Mouse (Mus musculus) midbrain, embryonic 12.5 days (tissue): ENCODE results near the gene Myo6. TPM values are rescaled to one million over a fixed set of nuclear protein-coding genes. Genes with fewer than 3 reads are reported as not detected.
A peak's percentile ranks its signal among the peaks of the same experiment; 100 is the strongest.

ENCODE experiments used
- ATAC-seq: fragments of 200-750 bp; cut with Nextera tagmentation; 2 replicates; pipeline ENCODE4 v1.8.0; 2017; ENCODE audit warnings: low read depth, moderate TSS enrichment, moderate library complexity; ENCODE audit not compliant: low FRiP score
- H3K27ac ChIP-seq: fragments of 300-500 bp; sonication (generic); replicated peaks from 2 replicates; pipeline ENCODE4 v1.5.1; 2016; ENCODE audit warnings: mild to moderate bottlenecking
- H3K27me3 ChIP-seq: fragments of 300-500 bp; sonication (generic); 2 replicates; pipeline ENCODE4 v1.6.1; 2016; ENCODE audit warnings: mild to moderate bottlenecking
- H3K36me3 ChIP-seq: fragments of 300-500 bp; sonication (generic); 2 replicates; pipeline ENCODE4 v1.6.1; 2016
- H3K4me1 ChIP-seq: fragments of 300-500 bp; sonication (generic); 2 replicates; pipeline ENCODE4 v1.6.1; 2016
- H3K4me2 ChIP-seq: fragments of 300-500 bp; sonication (generic); replicated peaks from 2 replicates; pipeline ENCODE4 v1.6.1; 2016; ENCODE audit warnings: mild to moderate bottlenecking, moderate library complexity
- H3K4me3 ChIP-seq: fragments of 300-500 bp; sonication (generic); 2 replicates; pipeline ENCODE4 v1.5.1; 2016; ENCODE audit warnings: mild to moderate bottlenecking
- H3K9ac ChIP-seq: fragments of 300-500 bp; sonication (generic); replicated peaks from 2 replicates; pipeline ENCODE4 v1.6.1; 2016; ENCODE audit warnings: mild to moderate bottlenecking, moderate library complexity
- H3K9me3 ChIP-seq: fragments of 300-500 bp; sonication (generic); 2 replicates; pipeline ENCODE4 v1.6.1; 2016; ENCODE audit warnings: mild to moderate bottlenecking
- whole genome bisulfite sequencing: fragments of 180-500 bp; shearing (Covaris S2); methylation state at CpG from one replicate; pipeline ENCODE4 v1.1.7; 2016; 5-methylcytosine and 5-hydroxymethylcytosine counted together
- polyA plus RNA-seq: library from polyadenylated mRNA; unstranded; fragments of >200 nt; fragmentation: Nextera tagmentation; extraction: Ambion mirVana; gene quantifications from 2 replicates; pipeline ENCODE4 v1.2.1, GENCODE M21; 2016

The Myo6 gene
- polyA plus RNA-seq = 11.8 and 15.1 TPM in 2 replicates

GRCm38 (mm10) chr9:80164611-80165474, at the start of gene Myo6:
Myo6 (plus strand) TSS chr9:80165031.
- Histone ChIP-seq H3K9me3 (no peaks in the 10 kb centered on the region), H3K4me1 (peaks cover 8% of the 10 kb centered on the region; the same call in 1 of the 2 replicates), H3K9ac (peak within 1 kb of the TSS; percentile 76), H3K27me3 (0 out of 2 replicates have a peak, but pooled peaks cover 3% of the 10 kb centered on the region), H3K27ac (peak within 1 kb of the TSS; percentile 64), H3K4me2 (peak within 1 kb of the TSS; percentile 61), H3K36me3 (no peaks in the 10 kb centered on the region), H3K4me3 (peak within 1 kb of the TSS; percentile 66)
- peak; percentile 97 for ATAC-seq
- WGBS = under 1% methylated on average over 69 of the region's 69 CpGs

- Histone ChIP-seq H3K4me1 (no peaks in the 10 kb centered on the region), H3K36me3 (peaks cover 45% of the 10 kb centered on the region), H3K9ac (no peak overlapping the region), H3K27me3 (no peaks in the 10 kb centered on the region), H3K9me3 (no peaks in the 10 kb centered on the region), H3K4me3 (no peak overlapping the region), H3K4me2 (no peak overlapping the region), H3K27ac (no peak overlapping the region)
- ATAC-seq = no peak
- WGBS = 81% methylated on average over 10 of the region's 10 CpGs
These were observed 18.7 kb upstream of the Myo6 start for GRCm38 (mm10) chr9:80145992-80146587.

- Histone ChIP-seq H3K36me3 (peaks cover 29% of the 10 kb centered on the region), H3K27ac (no peak overlapping the region), H3K4me1 (no peaks in the 10 kb centered on the region), H3K4me3 (no peak overlapping the region), H3K4me2 (no peak overlapping the region), H3K9ac (no peak overlapping the region), H3K27me3 (no peaks in the 10 kb centered on the region), H3K9me3 (no peaks in the 10 kb centered on the region)
- WGBS = 88% methylated on average over 5 of the region's 5 CpGs
- no peak for ATAC-seq
These were observed 15.2 kb upstream of the Myo6 start for GRCm38 (mm10) chr9:80149594-80149993.

GRCm38 (mm10) chr9:80155277-80155676, 9.6 kb upstream of the Myo6 start:
- WGBS = 36% methylated on average over 5 of the region's 5 CpGs
- no peak overlapping the region for H3K27ac ChIP-seq
- H3K4me1 ChIP-seq = no peaks in the 10 kb centered on the region
- H3K9me3 ChIP-seq = no peaks in the 10 kb centered on the region
- no peak overlapping the region for H3K4me2 ChIP-seq
- H3K4me3 ChIP-seq = no peak overlapping the region
- H3K36me3 ChIP-seq = peaks cover 14% of the 10 kb centered on the region
- no peak overlapping the region for H3K9ac ChIP-seq
- H3K27me3 ChIP-seq = no peaks in the 10 kb centered on the region
- ATAC-seq = peak; percentile 90

- no peaks in the 10 kb centered on the region for H3K9me3 ChIP-seq
- peaks cover 12% of the 10 kb centered on the region for H3K36me3 ChIP-seq
- 91% methylated on average over 5 of the region's 5 CpGs for WGBS
- H3K27ac ChIP-seq = no peak overlapping the region
- H3K4me1 ChIP-seq = peaks cover 5% of the 10 kb centered on the region; the same call in 1 of the 2 replicates
- H3K4me3 ChIP-seq = no peak overlapping the region
- H3K9ac ChIP-seq = no peak overlapping the region
- H3K27me3 ChIP-seq = no peaks in the 10 kb centered on the region
- ATAC-seq = no peak
- no peak overlapping the region for H3K4me2 ChIP-seq
These were observed 8.1 kb upstream of the Myo6 start for GRCm38 (mm10) chr9:80156780-80157179.

GRCm38 (mm10) chr9:80157840-80158465, 6.9 kb upstream of the Myo6 start:
- peaks cover 6% of the 10 kb centered on the region; the same call in 1 of the 2 replicates for H3K36me3 ChIP-seq

GRCm38 (mm10) chr9:80158937-80159336, 5.9 kb upstream of the Myo6 start:
- no peaks in the 10 kb centered on the region for H3K9me3 ChIP-seq
- H3K27ac ChIP-seq = no peak overlapping the region
- H3K4me2 ChIP-seq = no peak overlapping the region
- WGBS = 83% methylated on average over 5 of the region's 5 CpGs
- ATAC-seq = no peak
- no peak overlapping the region for H3K4me3 ChIP-seq
- H3K27me3 ChIP-seq = 0 out of 2 replicates have a peak, but pooled peaks cover 3% of the 10 kb centered on the region
- peaks cover 5% of the 10 kb centered on the region; the same call in 1 of the 2 replicates for H3K4me1 ChIP-seq
- H3K36me3 ChIP-seq = no peaks in the 10 kb centered on the region
- H3K9ac ChIP-seq = no peak overlapping the region

More at GRCm38 (mm10) chr9:80157840-80158465, 6.9 kb upstream of the Myo6 start:
- 94% methylated on average over 12 of the region's 12 CpGs for WGBS
- Histone ChIP-seq H3K9me3 (no peaks in the 10 kb centered on the region), H3K4me1 (peaks cover 5% of the 10 kb centered on the region; the same call in 1 of the 2 replicates), H3K27me3 (no peaks in the 10 kb centered on the region), H3K9ac (no peak overlapping the region), H3K4me2 (no peak overlapping the region), H3K27ac (no peak overlapping the region), H3K4me3 (no peak overlapping the region)
- no peak for ATAC-seq

GRCm38 (mm10) chr9:80161451-80161850, 3.4 kb upstream of the Myo6 start:
- WGBS = 82% methylated on average over 4 of the region's 4 CpGs
- H3K4me3 ChIP-seq = no peak overlapping the region
- 0 out of 2 replicates have a peak, but pooled peaks cover 3% of the 10 kb centered on the region for H3K27me3 ChIP-seq
- no peak overlapping the region for H3K4me2 ChIP-seq
- H3K9ac ChIP-seq = no peak overlapping the region
- ATAC-seq = no peak
- H3K9me3 ChIP-seq = no peaks in the 10 kb centered on the region
- H3K4me1 ChIP-seq = peaks cover 8% of the 10 kb centered on the region; the same call in 1 of the 2 replicates
- no peaks in the 10 kb centered on the region for H3K36me3 ChIP-seq
- H3K27ac ChIP-seq = no peak overlapping the region

GRCm38 (mm10) chr9:80163126-80163723, 1.6 kb upstream of the Myo6 start:
- Histone ChIP-seq H3K27ac (no peak overlapping the region), H3K4me3 (no peak overlapping the region), H3K9me3 (no peaks in the 10 kb centered on the region), H3K36me3 (no peaks in the 10 kb centered on the region), H3K4me1 (peaks cover 8% of the 10 kb centered on the region; the same call in 1 of the 2 replicates), H3K27me3 (0 out of 2 replicates have a peak, but pooled peaks cover 3% of the 10 kb centered on the region), H3K4me2 (no peak overlapping the region), H3K9ac (no peak overlapping the region)
- no peak for ATAC-seq
- 78% methylated on average over 4 of the region's 4 CpGs for WGBS

GRCm38 (mm10) chr9:80164191-80164590, 640 bp upstream of the Myo6 start:
- Histone ChIP-seq H3K27me3 (0 out of 2 replicates have a peak, but pooled peaks cover 3% of the 10 kb centered on the region), H3K9me3 (no peaks in the 10 kb centered on the region), H3K4me2 (peak overlapping the region; percentile 61), H3K4me3 (peak overlapping the region; percentile 66), H3K9ac (peak overlapping the region; percentile 28; the same call in 1 of the 2 replicates), H3K4me1 (peaks cover 8% of the 10 kb centered on the region; the same call in 1 of the 2 replicates), H3K36me3 (no peaks in the 10 kb centered on the region), H3K27ac (no peak overlapping the region)
- ATAC-seq = no peak
- WGBS = 4% methylated on average over 13 of the region's 13 CpGs

GRCm38 (mm10) chr9:80165690-80166089, 859 bp downstream of the Myo6 start:
- 0 out of 2 replicates have a peak, but pooled peaks cover 3% of the 10 kb centered on the region for H3K27me3 ChIP-seq
- H3K9me3 ChIP-seq = no peaks in the 10 kb centered on the region
- H3K9ac ChIP-seq = no peak overlapping the region
- 0 out of 2 replicates have a peak overlapping the region, but pooled peaks have one; percentile 9 for H3K4me3 ChIP-seq
- 55% methylated on average over 9 of the region's 9 CpGs for WGBS
- H3K36me3 ChIP-seq = no peaks in the 10 kb centered on the region
- no peak overlapping the region for H3K27ac ChIP-seq
- peaks cover 8% of the 10 kb centered on the region; the same call in 1 of the 2 replicates for H3K4me1 ChIP-seq
- ATAC-seq = no peak
- peak overlapping the region; percentile 61 for H3K4me2 ChIP-seq
